Mouse (Mus musculus) subcutaneous adipose tissue, adult 2 months (tissue): ENCODE data around the gene Gcc1. TPM values are rescaled to one million over a fixed set of nuclear protein-coding genes. Genes with fewer than 3 reads are reported as not detected.

ENCODE experiments used
- polyA plus RNA-seq: library from polyadenylated mRNA; depleted of rRNA; stranded (reverse); fragments of >200 nt; gene quantifications from 2 replicates; pipeline ENCODE4 v1.2.3, GENCODE M21; 2012; ENCODE audit warnings: low replicate concordance; rRNA removed

Gcc1 gene
- polyA plus RNA-seq, result 3.8 and 8.4 TPM in 2 replicates

GRCm38 (mm10) chr6:28428290-28428689, at the start of gene Gcc1:
Gene Gcc1 (minus strand): TSS chr6:28428390.

GRCm38 (mm10) chr6:28474839-28475238, 46.6 kb upstream of the Gcc1 start, which contains the start of gene Snd1:
Gene Snd1 (plus strand): TSS chr6:28475139.

GRCm38 (mm10) chr6:28449253-28449652, 21.1 kb upstream of the Gcc1 start, which contains the start of gene Pax4:
Gene Pax4 (minus strand): TSS chr6:28449353.

GRCm38 (mm10) chr6:28427096-28427839, 922 bp downstream of the Gcc1 start, which contains the start of gene Fscn3:
Gene Fscn3 (plus strand): TSS chr6:28427789.

GRCm38 (mm10) chr6:28423313-28423712, 4.9 kb downstream of the Gcc1 start, which contains the start of gene Arf5:
Gene Arf5 (plus strand): TSS chr6:28423560.

GRCm38 (mm10) chr6:28397681-28398203, 30.4 kb downstream of the Gcc1 start, which contains the start of gene Zfp800:
Gene Zfp800 (minus strand): TSS chr6:28398005.

Other genes starting within 250 kb of the Gcc1 start
- 2.2 and 4.5 TPM in 2 replicates for gene Zfp800, start 30.4 kb downstream of the Gcc1 start, polyA plus RNA-seq
- 368 and 377 TPM in 2 replicates for gene Arf5, start 4.8 kb downstream of the Gcc1 start, polyA plus RNA-seq
- 0.12 TPM in 1 of 2 replicates, not detected in the other for gene Fscn3, start 601 bp downstream of the Gcc1 start, polyA plus RNA-seq
- not detected in 2 replicates for gene Pax4, start 21.0 kb upstream of the Gcc1 start, polyA plus RNA-seq
- gene Snd1, start 46.7 kb upstream of the Gcc1 start, polyA plus RNA-seq, result 78.9 and 116 TPM in 2 replicates